In genomic region chr13:23833053-23833452, GRCm38 (mm10) we compare ENCODE assay signal across 8 mouse cellular contexts. TPM values are rescaled to one million over a fixed set of nuclear protein-coding genes. Genes with fewer than 3 reads are reported as not detected.
DNase-seq lines count a peak whose midpoint lies in the region; ATAC-seq and TF ChIP-seq lines count a peak whose summit lies in the region.
"Had no signal": no experiment of that assay in that cellular context is flagged by ENCODE, and none has a peak within 500 bp of the region (broad histone marks: within the 10 kb centered on the region; RNA-seq: fewer than 3 reads in every experiment).

No protein-coding gene starts in this region.

- H3K4me3 ChIP-seq in cortical plate, adult 2 months (ENCODE audit: insufficient read depth, low read length) = no peak overlapping the region
- H3K4me3 ChIP-seq in kidney, adult 2 months (ENCODE audit: insufficient read depth, low read depth, low read length) = no peak overlapping the region
- no peak overlapping the region for H3K4me3 ChIP-seq in lung, embryonic 14.5 days (ENCODE audit: low read depth, low read length)

- H3K4me1 ChIP-seq in cortical plate, adult 2 months (ENCODE audit: control insufficient read depth, insufficient read depth, low read length) = no peaks in the 10 kb centered on the region
- H3K4me1 ChIP-seq in kidney, adult 2 months (ENCODE audit: control insufficient read depth, insufficient read depth, low read length) = peaks cover 20% of the 10 kb centered on the region; the same call in 1 of the 2 replicates
- no peaks in the 10 kb centered on the region for H3K4me1 ChIP-seq in lung, embryonic 14.5 days (ENCODE audit: insufficient read depth)

- no peak for ATAC-seq in Patski
- no peak for ATAC-seq in lung, embryonic 14.5 days (ENCODE audit: insufficient read depth)

- CTCF ChIA-PET in Patski (lab: Charles Lee) = interaction anchor here (0.9 to 1.6 kb wide), 6 partner anchors 93 to 486 kb away, joined by 3 to 7 read pairs (median 4); no protein-coding TSS in a partner anchor

- WGBS in kidney, adult 2 months = 13% methylated on average over 6 of the region's 6 CpGs
- 12% methylated on average over 6 of the region's 6 CpGs for WGBS in lung, embryonic 14.5 days

- POLR2A ChIA-PET in Patski (lab: Charles Lee) = no interaction called here

- no peak overlapping the region for H3K4me2 ChIP-seq in lung, embryonic 14.5 days

- H3K27ac ChIP-seq in cortical plate, adult 2 months (ENCODE audit: insufficient read depth, low read length) = no peak overlapping the region
- H3K27ac ChIP-seq in kidney, adult 2 months (ENCODE audit: insufficient read depth, low read depth, low read length) = no peak overlapping the region
- H3K27ac ChIP-seq in lung, embryonic 14.5 days (ENCODE audit: low read depth) = no peak overlapping the region

- no peak overlapping the region for H3K9ac ChIP-seq in lung, embryonic 14.5 days

- peaks cover 14% of the 10 kb centered on the region for H3K27me3 ChIP-seq in Patski
- no peaks in the 10 kb centered on the region for H3K27me3 ChIP-seq in kidney, adult 2 months (replicated peaks; ENCODE audit: control insufficient read depth, insufficient read depth, low read length)
- H3K27me3 ChIP-seq in lung, embryonic 14.5 days (ENCODE audit: insufficient read depth, low read length) = no peaks in the 10 kb centered on the region

- TF ChIP-seq POLR2A in cortical plate, adult 2 months (IDR thresholded peaks at IDR 0.05; ENCODE audit: extremely low read depth, insufficient read depth, low read length) = no peak
- no peak for TF ChIP-seq POLR2A in kidney, adult 2 months (IDR thresholded peaks at IDR 0.05; ENCODE audit: low read depth, low read length)

- no peaks in the 10 kb centered on the region for H3K36me3 ChIP-seq in kidney, adult 2 months (ENCODE audit: control insufficient read depth, insufficient read depth, low read length)
- H3K36me3 ChIP-seq in lung, embryonic 14.5 days (ENCODE audit: insufficient read depth) = no peaks in the 10 kb centered on the region

- DNase-seq in left cerebral cortex, adult 11 months (ENCODE audit: low spot score) = peak; percentile 25
- no peak for DNase-seq in left cerebral cortex, adult 8-10 months (ENCODE audit: low spot score in 2 of 2)
- peak; percentile 15 for DNase-seq in Patski (ENCODE audit: low read depth, low spot score)
- DNase-seq in kidney, adult 2 months = peak; percentile 72
- peak; percentile 82 for DNase-seq in lung, embryonic 14.5 days
- peak; percentile 41 for DNase-seq in right cerebral cortex, postnatal 14 days

- in situ Hi-C loops in Patski (cut with MboI; ENCODE audit: low pct_unique_long_range_greater_than_20kb) = no loop called here

- peak; percentile 76 for TF ChIP-seq CTCF in Patski (IDR thresholded peaks at IDR 0.05)
- TF ChIP-seq CTCF in cortical plate, adult 2 months (IDR thresholded peaks at IDR 0.05; ENCODE audit: extremely low read depth, insufficient read depth, low read length) = peak; percentile 63
- peak; percentile 79 for TF ChIP-seq CTCF in kidney, adult 2 months (conservative IDR thresholded peaks at IDR 0.05; ENCODE audit: insufficient read depth, insufficient read length, low read depth, low read length)
- peak; percentile 75 for TF ChIP-seq CTCF in lung, embryonic 14.5 days (IDR thresholded peaks at IDR 0.05; ENCODE audit: low read depth)

- no peaks in the 10 kb centered on the region for H3K9me3 ChIP-seq in lung, embryonic 14.5 days (ENCODE audit: low read depth, low read length)

RNA-seq across cellular contexts. Expression of gene Slc17a3, which starts 6.2 kb away (rescaled TPM):
- under 1 TPM in 1 of 4 experiments, not detected in 3; 0.25 TPM for total RNA-seq in left cerebral cortex, adult 8-10 months (2022)
- 0.06 TPM for polyA plus RNA-seq in Patski (2021)
- not detected in 2 replicates for polyA plus RNA-seq in cortical plate, adult 2 months (2012; rRNA removed)
- polyA plus RNA-seq in kidney, adult 2 months (2012; rRNA removed) = 142 and 150 TPM in 2 replicates
- not detected in 2 replicates for polyA plus RNA-seq in lung, embryonic 14.5 days (2014; fragmentation: Nextera tagmentation; extraction: Ambion mirVana)
- polyA plus RNA-seq: gonadal fat pad, adult 2 months had no signal

RNA-seq across cellular contexts. Expression of gene Slc17a2, which starts 26.3 kb away (rescaled TPM):
- not detected for total RNA-seq in left cerebral cortex, adult 8-10 months (2022)
- polyA plus RNA-seq in Patski (2021) = not detected
- polyA plus RNA-seq in cortical plate, adult 2 months (2012; rRNA removed) = 0.06 TPM in 1 of 2 replicates, not detected in the other
- 6.9 and 13.7 TPM in 2 replicates for polyA plus RNA-seq in kidney, adult 2 months (2012; rRNA removed)
- 0.08 TPM in 1 of 2 replicates, not detected in the other for polyA plus RNA-seq in lung, embryonic 14.5 days (2014; fragmentation: Nextera tagmentation; extraction: Ambion mirVana)
- polyA plus RNA-seq: gonadal fat pad, adult 2 months had no signal

RNA-seq across cellular contexts. Expression of gene Slc17a1, which starts 34.5 kb away (rescaled TPM):
- total RNA-seq in left cerebral cortex, adult 8-10 months (2022) = not detected
- polyA plus RNA-seq in Patski (2021) = 15.2 TPM
- polyA plus RNA-seq in cortical plate, adult 2 months (2012; rRNA removed) = not detected in 2 replicates
- 284 and 312 TPM in 2 replicates for polyA plus RNA-seq in kidney, adult 2 months (2012; rRNA removed)
- polyA plus RNA-seq in lung, embryonic 14.5 days (2014; fragmentation: Nextera tagmentation; extraction: Ambion mirVana) = not detected in 2 replicates

Comparison
In these comparisons a context has a peak if more than half of its experiments do, and no peak if none do; other contexts are left out.
1. DNase-seq: peak in left cerebral cortex, adult 11 months (single experiment), Patski (single experiment), kidney, adult 2 months (single experiment), lung, embryonic 14.5 days (single experiment) and right cerebral cortex, postnatal 14 days (single experiment); none in left cerebral cortex, adult 8-10 months (0 of 2).
2. RNA of gene Slc17a3, which starts 6.2 kb away (polyA plus RNA-seq): 142 to 150 TPM in kidney, adult 2 months; 0.06 TPM in Patski (single experiment), not detected in cortical plate, adult 2 months and not detected in lung, embryonic 14.5 days; every median in the first group is over 100 times any median in the second.
3. RNA of gene Slc17a1, which starts 34.5 kb away (polyA plus RNA-seq): 284 to 312 TPM in kidney, adult 2 months; 15.2 TPM in Patski (single experiment), not detected in cortical plate, adult 2 months and not detected in lung, embryonic 14.5 days; every median in the first group is over 10 times any median in the second.
4. Peak in every context shown above with its lines, with median percentiles within 50 percentile points of each other: CTCF ChIP-seq.